Mouse (Mus musculus): ENCODE results near the gene Pon2.
"Not testable (repeated sequence)": the region's sequence is repeated elsewhere in the genome, so short reads cannot be mapped to it uniquely, and the experiment has no call there.

The Pon2 gene

GRCm38 (mm10) chr6:5298092-5298554 is at the start of gene Pon2:
Gene Pon2 (minus strand): TSS chr6:5298455.
- in situ Hi-C loops (cut with MboI; ENCODE audit: low pct_unique_long_range_greater_than_20kb in 1 of 2, low sequenced_read_pairs in 2 of 2, unreplicated experiment in 1 of 2): no loop called here

- in situ Hi-C loops (cut with MboI; ENCODE audit: low pct_unique_long_range_greater_than_20kb in 1 of 2, low sequenced_read_pairs in 2 of 2, unreplicated experiment in 1 of 2): no loop called here
Observed at GRCm38 (mm10) chr6:5344255-5344654, 46.0 kb upstream of the Pon2 start.

DNA sequence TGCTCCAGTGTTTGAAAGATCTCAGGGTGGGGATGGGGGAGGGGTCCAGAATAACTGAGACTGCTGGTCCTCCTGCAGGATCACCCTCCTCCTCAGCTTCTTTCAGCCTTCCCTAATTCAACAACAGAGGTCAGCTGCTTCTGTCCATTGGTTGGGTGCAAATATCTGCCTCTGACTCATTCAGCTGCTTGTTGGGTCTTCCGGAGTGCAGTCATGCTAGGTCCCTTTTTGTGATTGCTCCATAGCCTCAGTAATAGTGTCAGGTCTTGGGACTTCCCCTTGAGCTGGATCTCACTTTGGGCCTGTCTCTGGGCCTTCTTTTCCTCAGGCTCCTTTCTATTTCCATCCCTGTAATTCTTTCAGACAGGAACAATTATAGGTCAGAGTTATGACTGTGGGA is 41.0 kb upstream of the Pon2 start:
- in situ Hi-C loops (cut with MboI; ENCODE audit: low pct_unique_long_range_greater_than_20kb in 1 of 2, low sequenced_read_pairs in 2 of 2, unreplicated experiment in 1 of 2): not testable (repeated sequence)

GRCm38 (mm10) chr6:5338781-5339180 is 40.5 kb upstream of the Pon2 start:
- in situ Hi-C loops (cut with MboI; ENCODE audit: low pct_unique_long_range_greater_than_20kb in 1 of 2, low sequenced_read_pairs in 2 of 2, unreplicated experiment in 1 of 2): not testable (repeated sequence)

- in situ Hi-C loops (cut with MboI; ENCODE audit: low pct_unique_long_range_greater_than_20kb in 1 of 2, low sequenced_read_pairs in 2 of 2, unreplicated experiment in 1 of 2): not testable (repeated sequence)
Observed at GRCm38 (mm10) chr6:5336016-5336415, 37.8 kb upstream of the Pon2 start.

GRCm38 (mm10) chr6:5334021-5334420 is 35.8 kb upstream of the Pon2 start:
- in situ Hi-C loops (cut with MboI; ENCODE audit: low pct_unique_long_range_greater_than_20kb in 1 of 2, low sequenced_read_pairs in 2 of 2, unreplicated experiment in 1 of 2): no loop called here

GRCm38 (mm10) chr6:5332560-5333150 is 34.4 kb upstream of the Pon2 start:
- in situ Hi-C loops (cut with MboI; ENCODE audit: low pct_unique_long_range_greater_than_20kb in 1 of 2, low sequenced_read_pairs in 2 of 2, unreplicated experiment in 1 of 2): no loop called here

DNA sequence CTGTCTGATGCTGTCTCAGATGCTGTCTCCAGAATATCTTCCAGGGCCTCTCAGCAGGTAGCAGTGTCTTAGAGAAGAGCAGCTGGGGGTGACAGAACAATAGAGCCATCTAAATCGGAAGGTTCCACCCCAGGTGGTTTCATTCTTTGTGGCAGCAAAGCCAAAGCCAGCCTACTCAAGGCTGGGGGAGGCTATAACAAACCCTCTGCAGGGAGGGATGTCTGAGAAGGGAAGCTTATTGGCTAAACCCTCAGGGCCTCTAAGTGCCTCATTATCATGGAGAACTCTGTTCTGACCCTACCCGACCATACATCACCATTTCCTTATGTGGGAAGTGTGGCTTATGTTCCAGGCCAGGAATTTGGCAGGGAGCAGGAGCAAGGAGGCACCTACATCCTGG is 26.9 kb upstream of the Pon2 start:
- in situ Hi-C loops (cut with MboI; ENCODE audit: low pct_unique_long_range_greater_than_20kb in 1 of 2, low sequenced_read_pairs in 2 of 2, unreplicated experiment in 1 of 2): no loop called here

DNA sequence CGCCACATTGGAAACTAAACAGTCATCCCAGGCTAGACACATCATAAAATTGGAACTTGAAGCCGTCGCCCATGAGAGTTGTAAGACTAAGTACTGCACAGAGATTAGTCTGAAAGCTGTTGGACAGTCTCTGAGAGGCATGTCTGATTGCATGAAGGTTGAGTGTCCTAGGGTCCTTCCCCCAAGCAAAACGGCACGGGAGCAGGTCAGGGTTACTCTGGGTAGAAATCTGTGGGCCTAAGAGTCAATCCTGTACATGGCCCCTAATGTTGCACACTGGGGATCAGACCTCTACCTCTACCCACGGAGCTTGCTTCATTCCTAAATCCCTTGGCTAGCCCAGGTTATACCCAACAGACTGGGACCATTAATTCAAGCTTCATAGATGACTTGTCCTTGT is 25.8 kb upstream of the Pon2 start:
- in situ Hi-C loops (cut with MboI; ENCODE audit: low pct_unique_long_range_greater_than_20kb in 1 of 2, low sequenced_read_pairs in 2 of 2, unreplicated experiment in 1 of 2): not testable (repeated sequence)

- in situ Hi-C loops (cut with MboI; ENCODE audit: low pct_unique_long_range_greater_than_20kb in 1 of 2, low sequenced_read_pairs in 2 of 2, unreplicated experiment in 1 of 2): no loop called here
Observed at GRCm38 (mm10) chr6:5316630-5317029, 18.4 kb upstream of the Pon2 start.

DNA sequence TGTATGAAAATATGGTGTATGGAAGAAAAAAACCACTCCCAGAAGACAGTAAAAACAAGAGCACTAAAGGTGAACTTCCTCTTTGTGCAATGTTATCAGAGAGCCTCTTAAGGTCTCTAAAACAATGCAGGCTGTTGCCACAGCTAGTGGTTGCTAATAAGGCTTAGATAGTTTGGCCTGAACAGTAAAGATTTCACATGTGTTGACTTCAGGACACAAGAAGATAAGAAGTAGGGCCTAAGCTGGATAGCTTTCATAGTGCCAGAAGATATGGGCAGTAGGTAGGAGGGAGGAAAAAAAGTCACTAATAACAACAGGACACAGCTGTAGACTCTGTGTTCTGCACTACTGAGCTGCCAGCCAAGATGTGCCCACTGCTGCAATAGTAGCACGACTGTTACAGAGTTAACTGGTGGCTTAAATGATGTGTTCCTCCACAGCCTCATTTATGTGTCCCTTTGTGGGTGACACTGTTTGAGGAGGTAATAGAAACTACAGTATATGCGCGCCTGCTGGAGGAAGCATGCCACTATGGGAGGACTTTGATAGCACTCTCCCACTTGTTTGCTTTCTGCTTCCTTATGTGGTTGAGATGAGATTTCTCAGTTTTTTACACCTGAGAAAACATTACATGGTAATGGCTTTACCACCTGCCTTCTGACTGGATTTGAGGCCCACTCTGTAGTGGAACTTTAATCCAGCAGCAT is 17.0 kb upstream of the Pon2 start:
- in situ Hi-C loops (cut with MboI; ENCODE audit: low pct_unique_long_range_greater_than_20kb in 1 of 2, low sequenced_read_pairs in 2 of 2, unreplicated experiment in 1 of 2): no loop called here

DNA sequence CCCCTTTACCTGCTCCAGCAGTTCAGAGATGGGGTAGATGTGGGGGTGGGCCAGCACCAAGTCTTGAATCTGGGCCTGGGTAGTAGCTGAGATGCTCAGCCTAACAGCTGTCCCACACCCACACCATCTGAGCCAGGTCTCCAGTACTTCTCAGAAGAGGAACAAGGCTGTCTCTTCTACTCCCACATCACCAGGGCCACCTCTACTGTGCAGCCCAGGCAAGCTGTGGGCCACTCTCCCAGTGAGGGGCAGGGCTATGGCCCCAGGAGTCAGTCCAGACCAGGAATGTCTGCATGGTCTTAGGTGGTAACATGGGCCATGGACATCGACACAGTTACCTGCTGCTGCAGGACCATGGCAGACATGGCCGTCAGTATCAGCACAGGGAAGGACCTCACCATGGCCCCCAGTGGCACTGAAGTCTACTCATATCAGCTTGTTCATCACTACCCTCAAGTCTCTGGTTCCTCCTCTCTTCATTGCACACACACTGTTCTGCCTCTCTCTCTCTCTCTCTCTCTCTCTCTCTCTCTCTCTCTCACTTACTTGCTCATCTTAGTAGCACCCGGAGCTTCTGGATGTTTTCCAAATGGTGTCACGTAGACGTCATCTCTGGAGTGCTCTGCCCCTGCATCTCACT is 15.8 kb upstream of the Pon2 start:
- in situ Hi-C loops (cut with MboI; ENCODE audit: low pct_unique_long_range_greater_than_20kb in 1 of 2, low sequenced_read_pairs in 2 of 2, unreplicated experiment in 1 of 2): no loop called here

DNA sequence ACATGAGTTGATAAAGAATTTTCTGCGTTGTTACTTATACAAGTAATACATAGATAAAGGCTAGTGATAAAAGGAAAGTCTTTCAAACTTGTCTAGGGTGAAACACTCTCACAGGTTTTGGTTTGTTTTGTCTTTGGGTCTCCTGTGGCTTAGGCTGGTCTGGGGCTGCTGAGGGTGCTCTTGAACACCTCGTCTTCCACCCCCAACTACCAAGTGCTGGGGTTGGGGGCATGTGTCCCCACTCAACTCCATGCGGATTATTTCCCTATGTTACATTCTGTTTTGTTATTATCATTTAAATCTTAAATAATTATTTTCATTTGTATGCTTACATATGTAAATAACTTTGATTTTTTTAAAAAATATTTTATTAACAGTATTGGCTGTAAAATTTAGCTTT is 12.2 kb upstream of the Pon2 start:
- in situ Hi-C loops (cut with MboI; ENCODE audit: low pct_unique_long_range_greater_than_20kb in 1 of 2, low sequenced_read_pairs in 2 of 2, unreplicated experiment in 1 of 2): no loop called here

- in situ Hi-C loops (cut with MboI; ENCODE audit: low pct_unique_long_range_greater_than_20kb in 1 of 2, low sequenced_read_pairs in 2 of 2, unreplicated experiment in 1 of 2): no loop called here
Observed at GRCm38 (mm10) chr6:5309595-5310197, 11.4 kb upstream of the Pon2 start.

- in situ Hi-C loops (cut with MboI; ENCODE audit: low pct_unique_long_range_greater_than_20kb in 1 of 2, low sequenced_read_pairs in 2 of 2, unreplicated experiment in 1 of 2): no loop called here
Observed at GRCm38 (mm10) chr6:5305926-5306325, 7.7 kb upstream of the Pon2 start.

- in situ Hi-C loops (cut with MboI; ENCODE audit: low pct_unique_long_range_greater_than_20kb in 1 of 2, low sequenced_read_pairs in 2 of 2, unreplicated experiment in 1 of 2): no loop called here
Observed at GRCm38 (mm10) chr6:5304956-5305355, 6.7 kb upstream of the Pon2 start.

DNA sequence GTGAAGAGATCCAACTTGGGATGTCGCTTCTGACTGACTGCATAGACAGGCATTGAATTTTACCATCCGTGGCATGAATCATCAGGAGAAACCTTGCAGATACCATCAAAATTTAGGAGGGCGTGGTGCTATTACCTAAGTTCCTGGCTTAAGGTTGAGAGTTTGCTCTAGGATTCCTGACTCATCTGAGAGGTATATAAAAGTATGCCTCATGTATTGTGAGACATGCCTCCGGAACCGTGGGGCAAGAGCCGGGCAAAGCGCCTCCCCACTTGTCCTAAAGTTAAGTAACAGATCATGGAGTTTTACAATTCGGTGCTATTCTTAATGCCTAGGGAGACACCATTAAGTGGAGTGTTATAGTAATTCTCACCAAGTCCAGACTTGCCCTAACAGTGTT is 2.4 kb upstream of the Pon2 start:
- in situ Hi-C loops (cut with MboI; ENCODE audit: low pct_unique_long_range_greater_than_20kb in 1 of 2, low sequenced_read_pairs in 2 of 2, unreplicated experiment in 1 of 2): no loop called here

DNA sequence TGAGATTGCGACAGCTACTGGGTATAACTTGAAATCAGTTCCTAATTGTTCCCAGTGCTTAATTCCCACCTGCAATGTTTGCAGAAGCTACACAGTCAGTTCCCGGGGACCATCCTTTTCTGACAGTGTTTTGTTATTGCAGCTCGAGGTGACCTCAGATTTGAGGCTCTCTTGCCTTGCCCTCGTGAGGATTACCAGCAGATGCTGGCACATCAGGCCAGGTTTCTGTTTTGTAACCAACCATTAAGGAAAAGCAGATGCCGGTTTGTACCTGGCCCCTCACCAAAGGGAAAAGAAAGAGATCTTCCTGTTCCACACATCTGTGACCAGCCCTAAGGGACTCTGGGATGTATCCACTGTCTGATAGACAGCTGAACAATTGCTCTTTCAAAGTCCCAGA is 1.3 kb upstream of the Pon2 start:
- in situ Hi-C loops (cut with MboI; ENCODE audit: low pct_unique_long_range_greater_than_20kb in 1 of 2, low sequenced_read_pairs in 2 of 2, unreplicated experiment in 1 of 2): no loop called here

GRCm38 (mm10) chr6:5297321-5298091 is 749 bp downstream of the Pon2 start:
- in situ Hi-C loops (cut with MboI; ENCODE audit: low pct_unique_long_range_greater_than_20kb in 1 of 2, low sequenced_read_pairs in 2 of 2, unreplicated experiment in 1 of 2): no loop called here

Data from mouse embryonic stem cell (cell line).